Mouse (Mus musculus): ENCODE data around the gene Dscaml1. TPM values are rescaled to one million over a fixed set of nuclear protein-coding genes. Genes with fewer than 3 reads are reported as not detected.

The Dscaml1 gene
- polyA plus RNA-seq (2014; fragmentation: Illumina TruSeq; extraction: RNeasy Lipid Tissue Mini Kit (QIAGEN cat#74804); ENCODE audit: insufficient read depth, low read depth, low replicate concordance) = not detected

DNA sequence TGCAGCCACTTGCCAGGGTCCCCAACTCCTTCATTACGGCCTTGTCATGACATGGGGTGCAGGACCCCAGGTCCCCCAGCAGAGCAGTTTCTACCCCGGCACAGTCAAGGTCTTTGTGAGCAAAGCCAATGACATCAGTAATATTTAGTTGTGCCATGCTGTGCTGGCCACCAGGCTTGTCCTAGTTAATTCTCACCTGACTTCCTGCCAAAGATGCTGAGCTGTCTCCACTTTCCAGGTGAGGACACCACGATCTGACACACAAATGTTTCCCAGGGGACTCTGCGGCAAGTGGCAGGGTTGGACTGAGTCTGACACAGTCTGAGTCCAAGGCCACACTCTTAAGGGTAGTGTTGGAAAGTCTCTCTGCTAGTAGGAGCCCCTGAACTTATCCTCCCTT is at the start of gene Dscaml1:
Gene Dscaml1 (plus strand): TSS at position 173 of the 400 bp plus-strand sequence.

DNA sequence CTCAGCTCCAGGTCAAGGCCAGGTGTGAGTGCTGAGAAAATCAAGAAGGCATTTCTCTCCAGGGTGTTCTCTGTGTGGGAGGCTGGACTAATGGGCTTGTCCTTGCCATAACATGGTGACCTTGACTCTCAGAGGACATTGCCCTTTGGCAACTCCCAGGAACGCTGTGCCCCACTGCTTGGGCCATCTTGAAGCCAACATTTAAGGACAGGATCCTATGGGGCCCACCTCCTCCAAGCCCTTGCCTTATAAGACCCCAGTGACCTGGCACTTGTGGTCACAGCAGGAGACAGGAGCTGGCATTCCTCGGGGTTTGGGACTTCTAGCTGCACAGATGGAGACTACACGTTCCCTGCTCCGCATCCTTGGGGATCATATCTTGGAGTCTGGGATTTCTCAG is 27.0 kb upstream of the Dscaml1 start, which contains the start of gene Fxyd2:
Gene Fxyd2 (plus strand): TSS at position 236 of the 400 bp plus-strand sequence.

Other genes starting within 250 kb of the Dscaml1 start
- not detected for gene BC049352, start 244.6 kb upstream of the Dscaml1 start, polyA plus RNA-seq (2014; fragmentation: Illumina TruSeq; extraction: RNeasy Lipid Tissue Mini Kit (QIAGEN cat#74804); ENCODE audit: insufficient read depth, low read depth, low replicate concordance)
- gene Tmprss4, start 222.5 kb upstream of the Dscaml1 start, polyA plus RNA-seq (2014; fragmentation: Illumina TruSeq; extraction: RNeasy Lipid Tissue Mini Kit (QIAGEN cat#74804); ENCODE audit: insufficient read depth, low read depth, low replicate concordance) = 16.3 TPM
- 12.3 TPM for gene Il10ra, start 157.5 kb upstream of the Dscaml1 start, polyA plus RNA-seq (2014; fragmentation: Illumina TruSeq; extraction: RNeasy Lipid Tissue Mini Kit (QIAGEN cat#74804); ENCODE audit: insufficient read depth, low read depth, low replicate concordance)
- 1.8 TPM for gene Tmprss13, start 107.5 kb upstream of the Dscaml1 start, polyA plus RNA-seq (2014; fragmentation: Illumina TruSeq; extraction: RNeasy Lipid Tissue Mini Kit (QIAGEN cat#74804); ENCODE audit: insufficient read depth, low read depth, low replicate concordance)
- 20.8 TPM for gene Fxyd6, start 56.4 kb upstream of the Dscaml1 start, polyA plus RNA-seq (2014; fragmentation: Illumina TruSeq; extraction: RNeasy Lipid Tissue Mini Kit (QIAGEN cat#74804); ENCODE audit: insufficient read depth, low read depth, low replicate concordance)
- gene Fxyd2, start 27.0 kb upstream of the Dscaml1 start, polyA plus RNA-seq (2014; fragmentation: Illumina TruSeq; extraction: RNeasy Lipid Tissue Mini Kit (QIAGEN cat#74804); ENCODE audit: insufficient read depth, low read depth, low replicate concordance) = 5.7 TPM